Mouse (Mus musculus): ENCODE measurements around the gene Ctnna2. TPM values are rescaled to one million over a fixed set of nuclear protein-coding genes. Genes with fewer than 3 reads are reported as not detected.

The Ctnna2 gene
- polyA plus RNA-seq, 1 experiment from 2014 or later = 2.2 TPM

DNA sequence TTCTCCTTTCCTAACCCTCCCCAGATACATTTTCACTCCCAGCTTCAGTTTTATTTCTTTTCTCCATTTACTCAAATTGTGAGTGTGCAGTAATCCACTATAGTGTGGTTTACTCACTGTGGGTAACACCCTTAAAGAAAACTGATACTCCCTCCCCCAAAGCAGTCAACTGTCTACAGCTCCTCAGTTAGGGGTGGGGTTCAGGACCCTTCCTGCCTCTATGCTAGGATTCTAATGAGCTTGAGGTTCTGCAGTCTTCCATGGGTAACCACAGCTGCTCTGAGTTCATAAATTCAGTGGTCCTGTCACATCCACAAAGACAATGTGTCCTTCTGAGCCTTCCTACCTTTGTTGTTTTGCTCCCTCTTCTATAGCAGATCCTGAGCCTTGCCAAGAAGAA, 954.4 kb downstream of the Ctnna2 start:
- Histone ChIP-seq H3K9ac (no peak overlapping the region), H3K27ac (ENCODE audit: poor library complexity, severe bottlenecking) (no peak overlapping the region), H3K4me2 (no peak overlapping the region), H3K4me1 (replicated peaks) (no peaks in the 10 kb centered on the region), H3K4me3 (no peak overlapping the region), H3K9me3 (replicated peaks) (no peaks in the 10 kb centered on the region), H3K36me3 (no peaks in the 10 kb centered on the region), H3K27me3 (replicated peaks) (no peaks in the 10 kb centered on the region)
- no peak for ATAC-seq (ENCODE audit: insufficient number of reproducible peaks, low FRiP score)

DNA sequence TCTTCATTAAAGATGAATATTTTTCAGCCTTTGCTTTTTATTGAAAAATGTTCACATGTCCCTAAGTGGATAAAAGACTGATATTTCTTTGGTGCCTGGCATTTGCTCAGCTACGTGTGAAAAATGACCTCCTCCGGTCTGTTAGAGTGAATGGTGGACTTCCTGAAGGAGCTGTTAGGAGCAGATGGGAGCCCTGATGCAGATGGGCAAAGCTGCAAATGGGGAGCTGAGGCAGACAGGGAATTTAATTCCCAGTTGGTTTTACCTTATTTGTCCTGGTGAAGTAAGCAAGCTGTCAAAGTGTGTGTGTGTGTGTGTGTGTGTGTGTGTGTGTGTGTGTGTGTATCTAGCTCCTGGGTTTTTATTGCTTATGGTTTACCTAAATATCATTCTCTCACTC, 966.3 kb downstream of the Ctnna2 start:
- no peak overlapping the region for H3K4me3 ChIP-seq
- no peaks in the 10 kb centered on the region for H3K36me3 ChIP-seq
- no peak overlapping the region for H3K27ac ChIP-seq (ENCODE audit: poor library complexity, severe bottlenecking)
- no peak overlapping the region for H3K4me2 ChIP-seq
- H3K9ac ChIP-seq = no peak overlapping the region
- H3K4me1 ChIP-seq (replicated peaks) = no peaks in the 10 kb centered on the region
- H3K9me3 ChIP-seq (replicated peaks) = no peaks in the 10 kb centered on the region
- no peaks in the 10 kb centered on the region for H3K27me3 ChIP-seq (replicated peaks)
- WGBS = 75% methylated on average over 2 of the region's 2 CpGs
- no peak for ATAC-seq (ENCODE audit: insufficient number of reproducible peaks, low FRiP score)

DNA sequence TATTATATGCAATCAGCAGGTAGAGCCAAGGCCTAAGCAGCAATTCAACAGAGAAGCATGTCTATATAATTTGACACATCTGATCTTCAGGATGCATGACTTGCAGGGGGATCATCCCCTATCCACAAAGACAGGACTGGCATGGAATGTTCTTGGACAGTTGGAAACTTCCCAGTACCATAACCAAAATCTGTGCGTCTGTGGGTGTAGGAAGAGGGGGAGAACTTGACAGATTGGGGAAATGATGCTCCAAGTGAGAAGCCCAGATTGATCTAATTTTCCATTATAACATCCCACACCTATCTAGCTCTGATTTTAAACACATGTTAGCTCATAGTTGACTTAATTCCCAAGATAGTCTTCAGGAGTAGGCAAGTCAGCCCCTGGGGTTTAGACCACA, 968.5 kb downstream of the Ctnna2 start:
- no peaks in the 10 kb centered on the region for H3K9me3 ChIP-seq (replicated peaks)
- no peak overlapping the region for H3K27ac ChIP-seq (ENCODE audit: poor library complexity, severe bottlenecking)

DNA sequence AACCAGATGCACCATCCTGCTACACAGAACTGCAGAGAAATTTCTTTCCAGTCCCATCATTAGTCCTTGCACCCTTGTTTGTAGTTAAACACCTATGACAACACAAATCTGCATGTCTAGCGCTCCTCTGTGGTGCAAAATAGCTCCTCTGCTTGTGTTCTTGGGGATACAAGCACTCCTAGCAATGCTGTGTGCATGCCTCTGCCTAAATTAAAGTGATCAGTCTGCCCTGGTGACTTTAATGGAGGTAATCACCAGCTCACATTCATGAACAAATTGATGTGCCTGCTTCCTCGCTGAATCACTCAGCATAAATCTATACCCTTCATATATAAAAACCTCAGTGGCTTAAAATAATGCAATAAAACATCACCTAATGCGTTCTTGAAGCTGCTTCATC, 987.4 kb downstream of the Ctnna2 start:
- Histone ChIP-seq H3K4me1 (replicated peaks) (no peaks in the 10 kb centered on the region), H3K4me2 (no peak overlapping the region), H3K9ac (no peak overlapping the region), H3K4me3 (no peak overlapping the region), H3K36me3 (no peaks in the 10 kb centered on the region), H3K27ac (ENCODE audit: poor library complexity, severe bottlenecking) (no peak overlapping the region), H3K27me3 (replicated peaks) (no peaks in the 10 kb centered on the region), H3K9me3 (replicated peaks) (no peaks in the 10 kb centered on the region)
- WGBS = 72% methylated on average over 3 of the region's 3 CpGs
- no peak for ATAC-seq (ENCODE audit: insufficient number of reproducible peaks, low FRiP score)

More for the DNA sequence above, 968.5 kb downstream of the Ctnna2 start:
- Histone ChIP-seq H3K4me1 (replicated peaks) (no peaks in the 10 kb centered on the region), H3K27me3 (replicated peaks) (no peaks in the 10 kb centered on the region), H3K9ac (no peak overlapping the region), H3K4me2 (no peak overlapping the region), H3K4me3 (no peak overlapping the region), H3K36me3 (no peaks in the 10 kb centered on the region)
- no peak for ATAC-seq (ENCODE audit: insufficient number of reproducible peaks, low FRiP score)
- WGBS = 85% methylated on average over 1 of the region's 1 CpGs

DNA sequence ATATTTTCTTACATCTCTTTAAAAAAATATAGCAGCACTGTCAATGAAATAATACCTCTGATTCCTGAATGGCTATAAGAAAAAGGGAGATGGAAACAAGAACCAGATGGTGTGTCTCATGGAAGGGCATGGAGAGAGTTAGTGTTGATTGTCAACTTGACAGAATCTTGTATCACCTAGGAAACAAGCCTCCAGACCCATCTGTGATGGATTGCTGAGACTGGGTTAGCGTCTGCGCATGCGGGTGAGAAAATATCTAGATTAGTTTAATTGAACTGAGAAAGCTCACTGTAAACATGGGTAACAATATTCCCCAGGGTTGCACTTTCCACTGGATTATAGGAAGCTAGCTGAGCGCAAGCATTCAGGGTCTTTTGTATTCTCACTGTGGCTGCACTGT, 994.7 kb downstream of the Ctnna2 start:
- H3K27ac ChIP-seq (ENCODE audit: poor library complexity, severe bottlenecking) = no peak overlapping the region
- H3K27me3 ChIP-seq (replicated peaks) = no peaks in the 10 kb centered on the region
- no peak overlapping the region for H3K9ac ChIP-seq
- no peak for ATAC-seq (ENCODE audit: insufficient number of reproducible peaks, low FRiP score)
- H3K4me2 ChIP-seq = no peak overlapping the region
- H3K4me1 ChIP-seq (replicated peaks) = no peaks in the 10 kb centered on the region
- no peak overlapping the region for H3K4me3 ChIP-seq
- WGBS = 61% methylated on average over 4 of the region's 4 CpGs
- H3K9me3 ChIP-seq (replicated peaks) = no peaks in the 10 kb centered on the region
- H3K36me3 ChIP-seq = no peaks in the 10 kb centered on the region

DNA sequence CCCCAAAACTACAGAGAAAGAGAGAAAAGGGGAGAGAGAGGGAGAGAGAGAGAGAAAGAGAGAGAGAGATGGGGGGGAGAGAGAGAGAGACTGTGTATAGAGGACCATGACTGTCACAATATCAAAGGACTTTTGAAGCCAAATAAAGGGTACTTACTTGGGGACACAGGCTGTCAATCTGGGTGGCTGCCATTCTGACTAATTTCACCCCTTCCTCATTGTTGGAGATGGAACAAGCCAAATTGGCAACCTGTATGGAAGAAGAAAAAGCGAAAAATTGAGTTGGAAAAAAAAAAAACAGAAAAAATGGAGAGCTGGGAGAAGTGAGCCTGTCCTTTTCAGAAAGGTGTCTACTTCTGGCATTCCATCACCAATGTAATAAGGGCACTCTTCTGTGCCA, 997.8 kb downstream of the Ctnna2 start:
- no peaks in the 10 kb centered on the region for H3K27me3 ChIP-seq (replicated peaks)
- no peak overlapping the region for H3K27ac ChIP-seq (ENCODE audit: poor library complexity, severe bottlenecking)
- H3K4me2 ChIP-seq = no peak overlapping the region
- no peak for ATAC-seq (ENCODE audit: insufficient number of reproducible peaks, low FRiP score)
- no peaks in the 10 kb centered on the region for H3K4me1 ChIP-seq (replicated peaks)
- H3K4me3 ChIP-seq = no peak overlapping the region
- H3K36me3 ChIP-seq = no peaks in the 10 kb centered on the region
- no peaks in the 10 kb centered on the region for H3K9me3 ChIP-seq (replicated peaks)
- 65% methylated on average over 1 of the region's 1 CpGs for WGBS
- H3K9ac ChIP-seq = no peak overlapping the region

DNA sequence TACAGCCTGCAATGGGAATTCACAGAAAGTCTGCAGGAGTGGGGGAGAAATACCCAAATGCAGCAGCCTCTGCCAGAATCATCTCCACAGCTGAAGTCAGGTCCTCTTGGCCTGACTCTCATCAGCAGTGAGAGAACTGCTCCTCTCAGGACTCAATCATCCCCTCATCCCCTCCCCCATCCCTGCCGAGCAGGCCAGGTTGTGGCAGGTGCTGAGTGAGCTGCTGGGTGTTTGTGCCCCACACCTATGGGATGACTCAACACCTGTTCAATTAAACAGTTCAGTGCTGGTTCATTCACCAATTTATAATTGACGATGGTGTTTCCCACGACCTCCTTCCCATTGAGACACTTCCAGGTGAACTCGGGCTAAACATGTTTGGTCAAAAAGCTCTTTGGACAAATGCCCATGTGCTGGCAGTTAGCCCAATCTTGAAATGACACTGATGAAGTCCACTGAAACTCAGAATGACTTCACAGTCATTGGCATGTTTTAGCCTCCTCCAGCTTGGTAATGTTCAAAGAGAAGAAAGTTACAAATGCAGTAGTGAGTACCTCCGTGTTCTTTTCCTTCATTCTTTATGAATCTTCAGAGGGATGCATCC, 1000.1 kb downstream of the Ctnna2 start:
- Histone ChIP-seq H3K4me1 (replicated peaks) (no peaks in the 10 kb centered on the region), H3K9ac (no peak overlapping the region), H3K4me2 (no peak overlapping the region), H3K27me3 (replicated peaks) (no peaks in the 10 kb centered on the region), H3K9me3 (replicated peaks) (no peaks in the 10 kb centered on the region), H3K4me3 (no peak overlapping the region), H3K27ac (ENCODE audit: poor library complexity, severe bottlenecking) (no peak overlapping the region), H3K36me3 (no peaks in the 10 kb centered on the region)
- no peak for ATAC-seq (ENCODE audit: insufficient number of reproducible peaks, low FRiP score)
- 66% methylated on average over 5 of the region's 5 CpGs for WGBS

DNA sequence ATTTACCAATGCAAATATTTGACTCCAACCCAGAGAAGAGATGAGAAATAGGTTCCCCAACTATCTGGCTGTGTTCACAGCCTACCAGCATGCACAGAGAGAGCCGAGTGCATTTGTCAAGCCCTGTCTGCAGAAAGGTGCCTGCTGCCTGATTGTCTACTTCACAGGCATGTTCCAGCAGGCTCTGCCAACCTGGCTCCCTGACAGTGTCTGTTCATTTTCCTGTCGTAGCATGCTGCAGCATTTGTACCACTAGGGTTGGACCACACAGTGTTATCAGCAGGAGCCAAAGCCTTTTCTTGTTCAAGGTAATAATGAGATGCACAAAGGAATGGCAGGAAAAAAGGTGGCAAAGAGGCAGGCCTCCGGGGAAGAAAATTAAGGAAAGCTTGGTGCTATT, 1001.7 kb downstream of the Ctnna2 start:
- H3K36me3 ChIP-seq = no peaks in the 10 kb centered on the region
- WGBS = 7% methylated on average over 3 of the region's 3 CpGs
- H3K9me3 ChIP-seq (replicated peaks) = no peaks in the 10 kb centered on the region
- no peak overlapping the region for H3K4me2 ChIP-seq
- no peaks in the 10 kb centered on the region for H3K4me1 ChIP-seq (replicated peaks)
- no peak overlapping the region for H3K27ac ChIP-seq (ENCODE audit: poor library complexity, severe bottlenecking)
- no peak for ATAC-seq (ENCODE audit: insufficient number of reproducible peaks, low FRiP score)
- no peak overlapping the region for H3K9ac ChIP-seq
- no peak overlapping the region for H3K4me3 ChIP-seq
- no peaks in the 10 kb centered on the region for H3K27me3 ChIP-seq (replicated peaks)

DNA sequence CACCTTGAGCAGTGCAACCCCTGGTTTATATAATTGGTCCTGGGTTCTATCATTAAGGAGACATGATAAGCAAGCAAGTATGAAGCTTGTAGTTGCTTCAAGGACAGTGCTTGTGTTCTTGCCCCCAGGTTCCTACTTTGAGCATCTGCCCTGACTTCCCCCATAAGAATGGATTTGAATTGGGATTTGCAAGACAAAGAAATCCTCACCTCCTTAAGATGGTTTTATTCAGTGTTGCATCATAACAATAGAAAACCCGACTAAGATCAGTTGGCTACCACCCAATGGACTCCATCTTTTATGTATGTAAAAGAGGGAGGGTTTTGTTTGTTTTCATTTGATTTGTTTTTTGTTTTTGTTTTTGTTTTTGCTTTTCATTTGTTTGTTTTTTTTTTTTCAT, 1005.2 kb downstream of the Ctnna2 start:
- 58% methylated on average over 1 of the region's 1 CpGs for WGBS
- no peak overlapping the region for H3K4me2 ChIP-seq

DNA sequence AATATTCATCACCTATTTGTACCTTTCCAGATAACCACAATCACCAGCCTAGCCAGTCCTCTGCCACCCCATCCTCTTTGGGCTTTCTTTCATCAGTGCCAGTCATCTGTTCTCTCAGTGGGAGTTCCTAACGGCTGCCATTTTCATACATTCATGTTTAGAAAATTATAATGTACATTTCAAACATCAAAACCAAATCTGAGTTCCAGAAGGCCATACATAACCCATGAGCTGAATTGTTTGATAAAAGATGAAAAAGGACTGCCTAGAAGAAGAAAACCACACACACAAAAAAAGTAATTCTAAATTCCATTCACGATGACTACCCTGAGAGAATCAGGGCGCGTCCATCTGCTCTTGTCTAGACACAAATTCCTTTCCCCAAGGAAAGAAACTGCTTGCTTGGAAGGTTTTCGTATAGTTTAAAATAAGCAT, 1014.5 kb downstream of the Ctnna2 start:
- no peaks in the 10 kb centered on the region for H3K27me3 ChIP-seq (replicated peaks)
- H3K4me3 ChIP-seq = no peak overlapping the region
- no peaks in the 10 kb centered on the region for H3K36me3 ChIP-seq
- no peak overlapping the region for H3K9ac ChIP-seq
- no peaks in the 10 kb centered on the region for H3K9me3 ChIP-seq (replicated peaks)
- H3K4me2 ChIP-seq = no peak overlapping the region
- ATAC-seq (ENCODE audit: insufficient number of reproducible peaks, low FRiP score) = no peak
- no peaks in the 10 kb centered on the region for H3K4me1 ChIP-seq (replicated peaks)
- WGBS = 78% methylated on average over 5 of the region's 5 CpGs
- H3K27ac ChIP-seq (ENCODE audit: poor library complexity, severe bottlenecking) = no peak overlapping the region

More for the DNA sequence above, 1005.2 kb downstream of the Ctnna2 start:
- H3K27ac ChIP-seq (ENCODE audit: poor library complexity, severe bottlenecking) = no peak overlapping the region
- no peaks in the 10 kb centered on the region for H3K4me1 ChIP-seq (replicated peaks)
- H3K27me3 ChIP-seq (replicated peaks) = no peaks in the 10 kb centered on the region
- H3K36me3 ChIP-seq = no peaks in the 10 kb centered on the region
- H3K9me3 ChIP-seq (replicated peaks) = no peaks in the 10 kb centered on the region
- no peak overlapping the region for H3K9ac ChIP-seq
- no peak for ATAC-seq (ENCODE audit: insufficient number of reproducible peaks, low FRiP score)
- H3K4me3 ChIP-seq = no peak overlapping the region

DNA sequence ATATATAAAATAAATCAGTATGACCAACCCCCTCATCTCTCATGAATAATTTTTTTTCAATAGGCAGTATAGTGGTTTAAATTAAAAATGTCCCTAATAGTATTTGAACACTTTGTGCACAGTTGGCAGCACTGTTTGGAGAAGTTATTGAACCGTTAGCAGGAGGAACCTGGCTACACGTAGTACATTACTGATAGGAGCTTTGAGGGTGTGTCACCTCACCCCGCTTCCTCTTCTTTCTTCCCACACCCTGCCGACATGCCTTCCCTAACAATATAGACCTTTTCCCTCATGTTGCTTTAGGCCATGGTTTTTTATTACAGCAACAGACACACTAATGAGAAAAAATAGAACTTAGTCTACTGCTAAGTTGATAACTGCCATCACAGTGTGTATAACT, 1071.4 kb downstream of the Ctnna2 start:
- no peak for ATAC-seq (ENCODE audit: insufficient number of reproducible peaks, low FRiP score)
- Histone ChIP-seq H3K9ac (no peak overlapping the region), H3K4me1 (replicated peaks) (no peaks in the 10 kb centered on the region), H3K36me3 (no peaks in the 10 kb centered on the region), H3K9me3 (replicated peaks) (no peaks in the 10 kb centered on the region), H3K4me3 (no peak overlapping the region), H3K27me3 (replicated peaks) (no peaks in the 10 kb centered on the region), H3K4me2 (no peak overlapping the region), H3K27ac (ENCODE audit: poor library complexity, severe bottlenecking) (no peak overlapping the region)
- WGBS = 64% methylated on average over 4 of the region's 4 CpGs

DNA sequence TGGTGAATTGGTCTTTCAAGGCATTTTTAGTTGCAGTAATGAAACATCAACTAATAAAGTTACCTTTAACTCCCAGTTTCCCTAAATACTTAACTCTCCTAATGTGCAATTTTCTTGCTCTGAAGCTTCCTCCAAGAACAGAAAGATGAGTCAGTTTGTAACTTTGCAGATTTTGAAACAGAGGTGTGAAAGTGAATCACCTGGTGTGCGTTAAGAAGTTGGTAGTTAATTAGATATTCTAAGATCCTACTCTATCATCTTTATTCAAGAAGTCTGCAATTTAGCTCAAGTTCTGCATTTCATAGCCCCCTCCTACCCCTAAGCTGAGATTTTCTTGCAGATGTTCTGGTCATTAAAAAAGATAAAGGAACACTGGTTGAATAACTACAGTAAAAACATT, 1082.3 kb downstream of the Ctnna2 start:
- Histone ChIP-seq H3K4me2 (no peak overlapping the region), H3K27ac (ENCODE audit: poor library complexity, severe bottlenecking) (no peak overlapping the region)
- WGBS = 79% methylated on average over 1 of the region's 1 CpGs

More for the DNA sequence above, 1082.3 kb downstream of the Ctnna2 start:
- H3K4me1 ChIP-seq (replicated peaks) = no peaks in the 10 kb centered on the region
- no peaks in the 10 kb centered on the region for H3K36me3 ChIP-seq
- ATAC-seq (ENCODE audit: insufficient number of reproducible peaks, low FRiP score) = no peak
- no peaks in the 10 kb centered on the region for H3K27me3 ChIP-seq (replicated peaks)
- no peaks in the 10 kb centered on the region for H3K9me3 ChIP-seq (replicated peaks)
- no peak overlapping the region for H3K9ac ChIP-seq
- H3K4me3 ChIP-seq = no peak overlapping the region

Data from heart, embryonic 12.5 days (tissue).